Mouse (Mus musculus) T-helper 17 cell (primary cell): ENCODE data around the gene Med7.

Experiments used
- in situ Hi-C, 2 experiments: fragments of 300-600 bp; cut with MboI, MseI; formaldehyde crosslinking; loops; 1 replicate in 1 of 2; 2 replicates in 1 of 2; pipeline ENCODE4 v1.15.1; 2025; ENCODE audit warnings: high pct_unique_total_duplicates in 2 of 2

Med7 gene

GRCm38 (mm10) chr11:46436760-46437458 is at the start of gene Med7:
Gene Med7 (plus strand): TSS chr11:46436925.
- in situ Hi-C loops, result no loop called here

GRCm38 (mm10) chr11:46387061-46387460 is 49.7 kb upstream of the Med7 start:
- in situ Hi-C loops, result loop anchor here in 1 of 2 experiments (5.0 kb wide), 1 partner anchor 40 kb away; no protein-coding TSS in a partner anchor

- in situ Hi-C loops, result loop anchor here in 1 of 2 experiments (5.0 kb wide), 1 partner anchor 39 kb away; no protein-coding TSS in a partner anchor
These were observed 48.3 kb upstream of the Med7 start for GRCm38 (mm10) chr11:46388438-46388837.

GRCm38 (mm10) chr11:46389336-46390117 is 47.2 kb upstream of the Med7 start, which contains the start of gene Itk:
Gene Itk (minus strand): TSS chr11:46389515.
- in situ Hi-C loops, result loop anchor here in 1 of 2 experiments (5.0 kb wide), 1 partner anchor 38 kb away; no protein-coding TSS in a partner anchor

- in situ Hi-C loops, result no loop called here
These were observed 46.1 kb upstream of the Med7 start for GRCm38 (mm10) chr11:46390621-46391020.

GRCm38 (mm10) chr11:46392890-46393289 is 43.8 kb upstream of the Med7 start:
- in situ Hi-C loops, result no loop called here

- in situ Hi-C loops, result no loop called here
These were observed 43.3 kb upstream of the Med7 start for GRCm38 (mm10) chr11:46393413-46393812.

- in situ Hi-C loops, result no loop called here
These were observed 41.6 kb upstream of the Med7 start for GRCm38 (mm10) chr11:46395088-46395487.

GRCm38 (mm10) chr11:46395698-46396097 is 41.0 kb upstream of the Med7 start:
- in situ Hi-C loops, result no loop called here

GRCm38 (mm10) chr11:46396167-46396859 is 40.4 kb upstream of the Med7 start, which contains the start of gene Fam71b:
Gene Fam71b (plus strand): TSS chr11:46396559.
- in situ Hi-C loops, result no loop called here

- in situ Hi-C loops, result no loop called here
These were observed 39.9 kb upstream of the Med7 start for GRCm38 (mm10) chr11:46396860-46397179.

GRCm38 (mm10) chr11:46397900-46398299 is 38.8 kb upstream of the Med7 start:
- in situ Hi-C loops, result no loop called here

GRCm38 (mm10) chr11:46398473-46398872 is 38.3 kb upstream of the Med7 start:
- in situ Hi-C loops, result no loop called here

GRCm38 (mm10) chr11:46398933-46399383 is 37.8 kb upstream of the Med7 start:
- in situ Hi-C loops, result no loop called here

GRCm38 (mm10) chr11:46401555-46401954 is 35.2 kb upstream of the Med7 start:
- in situ Hi-C loops, result no loop called here

GRCm38 (mm10) chr11:46404986-46405385 is 31.7 kb upstream of the Med7 start:
- in situ Hi-C loops, result no loop called here

- in situ Hi-C loops, result no loop called here
These were observed 30.0 kb upstream of the Med7 start for GRCm38 (mm10) chr11:46406721-46407120.

GRCm38 (mm10) chr11:46410018-46410563 is 26.6 kb upstream of the Med7 start:
- in situ Hi-C loops, result no loop called here

GRCm38 (mm10) chr11:46418438-46418837 is 18.3 kb upstream of the Med7 start:
- in situ Hi-C loops, result no loop called here

GRCm38 (mm10) chr11:46418860-46419259 is 17.9 kb upstream of the Med7 start:
- in situ Hi-C loops, result no loop called here

GRCm38 (mm10) chr11:46421086-46421888 is 15.4 kb upstream of the Med7 start:
- in situ Hi-C loops, result no loop called here
